Mouse (Mus musculus) cerebellum, adult 8-10 months (tissue): ENCODE data around the gene Catsperd.
"Not testable (repeated sequence)": the region's sequence is repeated elsewhere in the genome, so short reads cannot be mapped to it uniquely, and the experiment has no call there.

Source experiments
- DNase-seq: peaks from one replicate; pipeline ENCODE4 v3.0.0; 2022

The Catsperd gene

DNA sequence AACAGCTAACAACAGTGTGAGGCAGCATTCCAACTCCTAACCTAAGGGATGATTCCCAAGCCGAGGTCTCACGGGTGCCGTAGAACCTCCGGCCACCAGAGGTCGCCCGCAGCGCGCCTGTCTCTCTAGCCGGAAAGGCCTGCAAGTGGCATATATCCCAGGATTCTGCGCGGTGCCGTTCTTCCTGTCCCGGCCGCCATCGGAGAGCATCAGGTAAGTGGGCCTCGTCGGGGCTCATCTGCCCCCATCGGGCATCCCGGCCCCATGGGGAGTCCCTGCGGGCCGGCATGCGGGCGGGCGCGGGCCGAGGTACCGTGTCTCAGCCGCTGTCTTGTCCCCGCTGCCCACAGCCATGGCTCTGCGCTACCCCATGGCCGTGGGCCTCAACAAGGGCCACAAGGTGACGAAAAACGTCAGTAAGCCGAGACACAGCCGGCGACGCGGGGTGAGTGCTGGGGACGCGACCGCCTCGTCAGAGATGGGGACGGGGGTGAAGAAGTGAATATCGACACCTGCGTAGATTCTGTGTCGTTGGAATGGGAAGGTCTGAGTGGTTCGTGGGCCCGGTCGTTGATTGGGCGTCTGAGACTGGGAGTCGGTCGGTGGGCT, 14.6 kb upstream of the Catsperd start, which contains the start of gene Rpl36:
Gene Rpl36, plus strand, starts transcription at position 181 of the 609 bp plus-strand sequence.
- peak; percentile 97 for DNase-seq

GRCm38 (mm10) chr17:56613893-56614292, 14.1 kb upstream of the Catsperd start:
- DNase-seq: not testable (repeated sequence)

- no peak for DNase-seq
Measured at GRCm38 (mm10) chr17:56614391-56615135, 13.4 kb upstream of the Catsperd start.

DNA sequence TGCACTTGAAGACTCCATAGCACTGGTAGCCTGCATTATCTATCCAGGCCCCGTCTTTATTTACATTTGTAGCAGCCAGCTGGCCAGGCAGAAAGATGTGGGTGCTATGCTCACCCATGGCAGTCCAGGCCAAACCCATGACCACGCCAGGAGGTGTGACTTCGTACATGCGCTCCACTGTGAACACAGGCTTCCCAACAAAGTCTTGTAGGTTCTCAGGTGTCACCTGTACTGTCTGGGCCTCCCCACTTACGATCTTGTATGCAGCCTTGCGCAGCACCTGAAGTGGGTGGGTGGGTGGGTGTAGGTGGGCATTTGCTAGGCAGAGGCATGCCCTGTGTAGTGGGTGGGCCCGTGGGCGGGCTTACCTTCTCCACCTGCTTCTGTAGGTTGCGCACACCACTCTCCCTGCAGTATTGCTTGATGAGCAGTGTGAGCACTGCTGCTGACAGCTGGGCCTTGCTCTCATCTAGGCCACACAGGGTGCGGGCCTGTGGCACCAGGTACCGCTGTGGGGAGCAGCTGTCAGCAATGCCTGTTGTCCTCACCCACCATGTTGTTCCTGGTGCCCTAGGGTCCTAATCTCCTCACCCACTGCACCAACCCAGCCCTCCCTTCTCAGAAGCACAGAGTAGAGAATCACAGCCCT, 12.7 kb upstream of the Catsperd start:
- DNase-seq: no peak

GRCm38 (mm10) chr17:56615792-56616191, 12.2 kb upstream of the Catsperd start:
- DNase-seq: no peak

- DNase-seq: no peak
Measured at GRCm38 (mm10) chr17:56616725-56617124, 11.2 kb upstream of the Catsperd start.

GRCm38 (mm10) chr17:56617628-56618027, 10.3 kb upstream of the Catsperd start:
- no peak for DNase-seq

DNA sequence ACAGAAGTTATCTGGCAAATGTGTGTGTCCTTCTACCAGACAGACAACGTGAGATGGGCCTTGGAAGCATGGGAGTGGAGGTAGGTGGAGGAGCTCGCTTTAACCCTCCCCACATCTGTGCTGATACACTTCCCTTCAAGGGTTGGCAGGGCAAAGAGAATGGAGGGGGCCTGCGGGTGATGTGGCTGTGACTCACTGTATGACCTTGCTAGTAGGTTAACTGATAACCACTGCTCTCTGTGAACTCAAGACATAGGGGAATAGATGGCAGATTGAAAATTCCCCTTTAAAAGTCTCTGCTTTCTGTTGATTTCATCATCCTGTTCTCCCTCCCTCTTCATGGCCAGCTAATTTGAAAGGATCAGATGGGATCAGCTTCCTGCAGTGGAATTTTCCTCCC, 2.4 kb upstream of the Catsperd start:
- no peak for DNase-seq

DNA sequence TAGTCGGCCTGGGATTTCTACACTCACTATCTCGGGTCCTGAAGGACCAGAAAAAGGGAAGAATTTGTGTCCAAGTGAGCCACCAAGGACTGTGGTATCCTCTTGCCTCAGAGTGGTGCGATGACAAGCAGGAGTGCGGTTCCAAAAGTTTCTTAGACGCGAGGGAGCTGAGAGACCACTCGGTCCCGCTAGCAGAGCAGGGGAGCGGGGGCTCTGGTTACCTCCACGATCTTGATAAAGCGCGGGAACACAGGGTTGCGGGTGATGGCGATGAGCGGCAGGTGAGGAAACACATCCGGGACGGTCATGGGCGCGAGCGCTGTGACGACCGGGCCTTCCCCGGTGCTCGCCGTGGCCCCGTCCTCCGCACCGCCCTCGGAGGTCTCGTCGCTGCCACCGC, 1.7 kb upstream of the Catsperd start:
- no peak for DNase-seq

DNA sequence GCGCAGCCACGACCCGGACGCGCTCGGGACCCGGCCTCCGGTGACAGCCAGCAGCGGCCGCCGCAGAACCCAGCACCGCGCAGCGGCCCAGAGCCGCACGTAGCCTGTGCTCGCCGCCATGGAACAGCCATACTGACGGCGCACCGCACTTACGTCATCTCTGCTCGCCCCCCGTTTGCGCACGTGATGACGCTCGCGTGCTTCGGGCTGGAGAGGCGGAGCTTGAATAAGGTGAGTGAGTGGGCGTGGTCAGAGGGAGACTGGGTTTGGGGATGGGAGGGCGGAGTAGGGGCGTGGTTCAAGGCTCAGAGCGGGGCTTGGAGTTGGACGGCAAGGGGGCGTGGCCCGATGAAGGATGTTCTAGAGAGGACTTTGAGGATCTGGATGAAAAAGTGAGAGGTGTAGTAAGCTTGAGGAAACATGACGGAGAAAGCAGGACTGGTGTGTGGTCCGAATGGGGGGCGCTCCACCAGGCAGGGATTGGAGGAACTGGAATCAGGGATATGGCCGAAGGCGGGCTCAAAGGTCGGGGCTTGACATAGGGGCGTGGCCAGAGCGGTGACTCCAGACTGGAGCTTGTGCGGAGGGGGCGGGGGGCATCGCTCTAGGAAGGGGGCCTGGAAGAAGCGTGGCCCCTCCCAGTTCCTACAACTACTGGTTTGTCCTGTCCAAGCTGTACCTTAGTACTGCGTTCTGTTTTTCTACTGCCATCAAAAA, 1.0 kb upstream of the Catsperd start, which contains the start of gene Lonp1:
Gene Lonp1, minus strand, starts transcription at position 134 of the 717 bp plus-strand sequence.
- peak; percentile 97 for DNase-seq

GRCm38 (mm10) chr17:56629800-56630781, 2.1 kb downstream of the Catsperd start:
- not testable (repeated sequence) for DNase-seq

- no peak for DNase-seq
Measured at GRCm38 (mm10) chr17:56631807-56632206, 3.9 kb downstream of the Catsperd start.

DNA sequence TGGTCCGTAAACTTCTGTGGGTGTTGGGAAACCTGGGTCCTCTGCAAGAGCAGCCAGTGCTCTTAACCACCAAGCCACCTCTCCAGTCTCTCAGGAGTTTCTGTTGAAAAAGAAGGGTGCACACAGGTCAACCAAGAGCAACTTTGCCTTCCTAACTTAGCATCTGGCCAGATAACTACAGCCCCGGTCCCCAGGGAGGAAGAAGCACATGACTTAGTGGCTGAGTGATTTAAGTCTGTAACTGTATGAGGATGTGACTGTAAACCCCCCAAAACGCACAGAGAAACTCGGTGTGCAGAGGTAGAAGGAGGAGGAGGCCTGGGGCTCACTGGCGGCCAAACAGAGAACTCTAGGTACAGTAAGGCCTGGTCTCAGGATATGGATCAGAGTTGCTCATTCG, 6.1 kb downstream of the Catsperd start:
- DNase-seq: no peak

- DNase-seq: no peak
Measured at GRCm38 (mm10) chr17:56643237-56643636, 15.3 kb downstream of the Catsperd start.

GRCm38 (mm10) chr17:56647546-56647945, 19.6 kb downstream of the Catsperd start:
- no peak for DNase-seq

DNA sequence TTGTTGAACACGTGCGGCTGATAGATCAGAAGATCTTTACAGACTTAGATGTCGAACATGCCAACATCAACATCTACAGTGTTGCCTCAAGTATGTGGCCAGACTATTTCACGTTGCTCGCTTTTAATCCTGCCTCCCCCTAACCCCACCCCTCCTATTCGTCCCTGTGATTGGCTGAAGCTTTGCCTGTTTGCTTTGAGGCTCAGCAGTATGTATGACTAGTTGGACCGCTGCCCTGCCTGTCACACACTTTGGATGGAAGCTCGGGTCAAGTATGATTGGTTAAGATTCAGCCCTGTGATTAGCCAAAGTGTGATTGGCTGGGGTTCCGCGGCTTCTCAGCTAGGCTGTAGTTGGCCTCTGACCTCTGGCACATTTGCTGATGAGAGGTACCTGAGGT, 23.9 kb downstream of the Catsperd start:
- DNase-seq: no peak

DNA sequence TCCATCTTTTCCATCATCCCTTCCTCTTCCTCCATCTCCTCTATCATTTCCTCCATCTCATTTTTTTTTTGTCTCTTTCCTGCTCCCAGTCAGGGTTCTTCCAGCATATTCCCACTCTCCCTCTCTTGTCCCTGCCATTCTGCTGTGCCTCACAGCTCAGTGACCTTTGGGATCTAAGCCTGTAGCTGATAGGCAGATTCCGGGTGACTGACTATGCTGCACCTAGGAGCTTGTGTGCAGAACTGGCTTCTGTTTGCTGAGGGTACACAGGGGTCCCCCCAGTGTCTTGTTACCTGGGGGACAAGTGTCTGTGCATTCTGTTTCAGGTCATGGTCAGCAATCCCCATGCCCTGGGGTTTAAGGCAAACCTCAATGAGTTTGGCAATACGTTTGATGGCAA, 26.8 kb downstream of the Catsperd start:
- DNase-seq: no peak

GRCm38 (mm10) chr17:56655311-56655710, 27.4 kb downstream of the Catsperd start:
- DNase-seq: no peak

GRCm38 (mm10) chr17:56656171-56656570, 28.2 kb downstream of the Catsperd start:
- no peak for DNase-seq

GRCm38 (mm10) chr17:56663659-56664058, 35.7 kb downstream of the Catsperd start:
- DNase-seq: no peak

- no peak for DNase-seq
Measured at GRCm38 (mm10) chr17:56664333-56664732, 36.4 kb downstream of the Catsperd start.

- no peak for DNase-seq
Measured at GRCm38 (mm10) chr17:56666384-56666783, 38.4 kb downstream of the Catsperd start.
